Mouse (Mus musculus): Measurements from ENCODE around the gene 1700006A11Rik. TPM values are rescaled to one million over a fixed set of nuclear protein-coding genes. Genes with fewer than 3 reads are reported as not detected.
"Not testable (repeated sequence)": the region's sequence is repeated elsewhere in the genome, so short reads cannot be mapped to it uniquely, and the experiment has no call there.

Gene 1700006A11Rik
- total RNA-seq (2021), result not detected
- long read RNA-seq, experiment 1, result 0 reads
- long read RNA-seq, experiment 2, result 0 reads

DNA sequence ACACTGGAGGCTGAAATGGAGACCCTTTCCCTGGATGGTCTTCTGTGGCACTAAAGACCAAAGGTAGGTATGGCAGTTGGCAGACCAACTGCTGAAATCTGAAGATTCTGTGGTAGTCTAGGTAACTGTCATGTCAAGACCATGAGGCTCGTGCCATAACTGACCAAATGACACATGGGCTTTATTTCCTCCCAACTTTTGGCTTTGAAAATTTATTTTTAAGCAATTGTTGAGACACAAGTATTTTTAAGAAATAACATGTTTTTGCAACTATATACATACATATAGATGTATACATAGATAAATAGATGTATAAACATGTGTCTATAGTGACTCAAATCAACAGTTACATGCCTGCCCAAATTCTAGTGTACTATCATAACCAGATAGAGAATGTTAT lies at the start of gene 1700006A11Rik:
Gene 1700006A11Rik, minus strand, starts transcription at position 101 of the 400 bp plus-strand sequence.
- no peak for DNase-seq

DNA sequence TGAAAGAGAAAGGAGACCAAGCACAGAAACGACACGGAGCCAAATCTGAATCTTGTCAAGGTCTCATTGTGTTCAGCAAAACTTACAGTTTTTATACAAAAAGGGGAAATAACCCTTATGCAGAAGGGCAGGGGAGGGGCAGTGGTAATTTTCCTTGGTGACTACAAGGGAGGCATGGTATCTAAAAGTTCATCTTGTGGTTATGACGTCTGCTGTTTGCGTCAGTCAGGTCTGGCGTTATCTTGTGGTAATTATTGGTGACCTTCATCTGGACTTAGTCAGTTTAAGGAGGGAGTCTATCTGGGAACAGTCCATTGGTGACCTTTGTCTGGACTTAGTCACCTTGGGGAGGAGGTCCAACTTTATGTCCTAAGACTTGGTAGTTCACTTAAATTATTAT lies 48.5 kb upstream of the 1700006A11Rik start:
- not testable (repeated sequence) for DNase-seq

DNA sequence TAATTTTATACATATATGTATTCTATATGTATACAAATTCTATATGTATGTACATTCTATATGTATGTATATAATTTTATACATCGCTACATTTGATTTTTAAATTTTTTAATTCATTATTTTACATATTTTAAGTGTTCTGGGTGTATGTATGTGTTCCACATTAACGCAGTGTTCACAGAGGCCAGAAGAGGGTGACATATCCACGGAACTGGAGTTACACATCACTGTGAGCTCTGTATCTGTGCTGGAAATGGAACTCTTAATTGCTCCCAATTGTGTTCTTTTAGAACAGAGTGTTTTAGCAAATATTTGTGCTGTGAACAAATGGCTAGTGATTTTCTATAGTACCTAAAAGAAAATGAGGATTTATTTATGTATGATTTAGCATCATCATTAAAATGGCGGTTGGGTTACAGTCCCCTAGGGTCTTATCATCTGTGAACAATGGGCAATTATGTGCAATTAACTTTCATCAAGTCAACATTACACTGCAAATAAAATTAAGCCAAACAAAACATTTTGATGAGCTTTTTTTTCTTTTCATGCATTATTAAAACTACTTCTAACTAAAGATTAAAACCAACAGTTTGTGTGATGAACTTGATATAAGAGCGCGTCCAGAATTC lies 40.4 kb upstream of the 1700006A11Rik start:
- DNase-seq, result no peak

DNA sequence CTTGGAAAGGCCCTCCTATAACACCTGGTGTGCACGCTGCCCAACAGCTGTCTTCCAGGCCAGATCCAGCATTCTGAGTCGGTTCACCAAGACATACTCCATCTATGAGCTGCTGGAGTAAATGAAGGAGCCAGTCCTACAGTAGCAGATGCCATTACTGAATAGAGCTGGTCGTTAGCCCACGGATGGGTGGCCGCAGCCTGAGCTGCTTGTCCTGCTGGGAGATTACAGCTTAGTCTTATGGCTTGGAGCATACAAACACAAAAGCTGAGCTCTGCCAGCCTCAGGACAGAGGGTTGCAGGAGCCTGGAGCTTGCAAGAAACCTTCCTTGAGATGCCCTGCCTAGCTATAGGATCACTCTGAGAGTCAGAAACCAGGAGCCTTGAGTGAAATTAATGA lies 33.6 kb downstream of the 1700006A11Rik start:
- DNase-seq, result no peak

DNA sequence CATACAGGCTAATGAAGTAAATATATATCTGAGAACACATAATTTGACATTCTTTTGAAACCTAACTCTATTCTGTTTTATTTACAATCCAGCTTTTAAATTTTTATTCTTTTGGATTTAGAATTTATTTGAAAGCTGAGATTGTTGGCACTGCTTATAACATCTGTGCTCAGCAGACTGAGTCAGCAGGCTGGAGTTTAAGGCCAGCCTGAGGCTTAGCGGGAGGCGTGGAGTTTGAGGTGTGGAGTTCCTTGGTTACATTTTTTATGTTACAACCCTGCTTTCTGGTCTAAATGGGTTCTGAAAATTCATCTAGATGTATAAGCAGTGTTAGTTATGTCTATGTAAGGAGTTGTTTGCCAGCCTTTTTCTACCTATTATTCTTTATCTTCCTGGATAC lies 35.7 kb downstream of the 1700006A11Rik start:
- DNase-seq, result no peak

DNA sequence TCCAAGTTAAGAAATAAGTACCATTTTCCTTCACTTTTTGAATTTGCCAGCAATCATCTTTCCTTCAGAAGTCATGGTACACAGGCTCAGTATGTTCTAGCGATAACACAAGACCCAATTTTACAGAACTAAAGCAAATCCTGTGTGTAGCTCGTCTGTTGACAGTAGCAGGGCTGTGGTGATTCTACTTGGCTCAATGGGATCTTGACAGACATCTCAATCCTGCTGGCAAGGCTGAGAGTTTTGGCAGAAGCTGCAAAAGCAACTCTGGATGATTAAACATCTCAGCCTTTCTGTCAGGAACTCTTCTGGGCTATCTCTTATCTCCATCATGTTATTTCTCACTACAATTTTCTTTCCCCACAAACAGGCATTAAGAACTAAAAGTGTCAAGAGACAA lies 36.2 kb downstream of the 1700006A11Rik start:
- no peak for DNase-seq

DNA sequence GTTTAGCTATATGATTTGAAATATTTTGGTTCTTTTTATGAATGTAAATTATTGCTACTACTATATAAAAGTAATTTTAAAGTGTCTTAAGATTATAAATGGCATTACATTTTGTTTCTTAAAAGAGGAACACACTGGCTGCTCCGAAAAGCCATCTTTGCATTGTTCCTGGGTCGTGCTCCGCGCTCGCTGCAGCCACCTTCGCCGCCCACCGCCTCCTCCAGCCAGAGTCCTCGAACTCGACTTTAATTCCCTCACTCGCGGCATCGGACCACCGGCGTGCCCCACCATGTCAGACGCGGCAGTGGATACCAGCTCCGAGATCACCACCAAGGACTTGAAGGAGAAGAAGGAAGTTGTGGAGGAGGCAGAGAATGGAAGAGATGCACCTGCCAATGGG lies 40.5 kb downstream of the 1700006A11Rik start:
- not testable (repeated sequence) for DNase-seq

DNA sequence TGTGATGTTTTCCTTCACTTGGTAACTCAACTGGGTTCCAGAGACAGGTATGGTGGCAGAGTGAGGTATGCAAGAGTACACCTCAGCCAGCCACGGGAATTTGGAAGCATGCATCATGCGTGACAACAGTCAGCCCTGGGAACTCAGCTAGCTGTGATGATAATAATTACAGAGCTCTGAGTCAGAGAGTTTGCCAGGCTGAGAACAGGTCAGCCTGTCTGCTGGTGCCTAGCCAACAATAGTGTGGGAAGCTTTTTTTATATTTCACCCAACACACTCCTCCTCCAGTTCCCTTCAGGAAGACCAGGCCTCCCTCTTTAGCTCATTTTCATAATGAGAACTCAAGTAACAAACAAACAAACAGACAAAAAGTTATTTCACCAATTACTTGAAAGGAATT lies 53.8 kb downstream of the 1700006A11Rik start:
- no peak for DNase-seq

DNA sequence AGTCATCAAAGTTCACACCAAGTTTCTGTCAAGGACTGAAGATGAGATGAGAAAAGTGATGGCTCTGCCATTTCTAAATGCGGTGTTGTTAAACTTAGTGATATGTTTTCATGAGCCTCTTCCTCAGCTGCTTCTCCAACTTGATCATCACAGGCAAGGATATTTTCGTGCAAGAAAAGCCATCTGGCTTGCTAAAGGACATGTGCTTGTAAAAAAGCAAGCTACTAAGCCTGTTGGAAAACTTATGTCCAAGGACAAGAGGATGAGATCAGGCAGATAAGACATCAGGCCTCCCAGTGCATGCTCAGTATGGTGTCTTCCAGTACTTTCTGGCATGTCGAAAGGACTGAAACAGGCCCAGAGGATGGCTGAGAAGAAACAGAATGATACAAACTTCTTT lies 68.3 kb downstream of the 1700006A11Rik start:
- no peak for DNase-seq

Other genes with a start within 250 kb of the 1700006A11Rik start
- not detected for gene Tram1l1, start 105.2 kb downstream of the 1700006A11Rik start, total RNA-seq (2021)
- gene 1700003H04Rik, start 155.1 kb upstream of the 1700006A11Rik start, total RNA-seq (2021), result not detected

All from heart, adult 18-20 months (tissue).